Mouse (Mus musculus): Measurements from ENCODE around the gene Mlxip. TPM values are rescaled to one million over a fixed set of nuclear protein-coding genes. Genes with fewer than 3 reads are reported as not detected.

Gene Mlxip
- polyA plus RNA-seq, 1 experiment from 2014 or later = 11.5 TPM

GRCm38 (mm10) chr5:123398856-123399498, 4.4 kb downstream of the Mlxip start:
- DNase-seq (ENCODE audit: low spot score) (no peak), ATAC-seq (no peak)
- Histone ChIP-seq H3K27ac (ENCODE audit: low read length) (no peak overlapping the region), H3K4me1 (ENCODE audit: insufficient read depth, low read depth, low read length) (peaks cover 19% of the 10 kb centered on the region; the same call in 1 of the 2 replicates), H3K27me3 (replicated peaks; ENCODE audit: insufficient read depth, low read length) (no peaks in the 10 kb centered on the region), H3K9me3 (ENCODE audit: low read length) (no peaks in the 10 kb centered on the region), H3K4me2 (replicated peaks; ENCODE audit: low read depth, low read length) (no peak overlapping the region), H3K9ac (replicated peaks; ENCODE audit: low read depth) (no peak overlapping the region), H3K36me3 (ENCODE audit: insufficient read depth, low read length) (no peaks in the 10 kb centered on the region), H3K4me3 (ENCODE audit: low read depth, low read length) (no peak overlapping the region)
- TF ChIP-seq EP300 (IDR thresholded peaks at IDR 0.05) = no peak
- 0 out of 2 replicates have a peak, but pooled peaks have one; percentile 2 for TF ChIP-seq CTCF (IDR thresholded peaks at IDR 0.05)
- WGBS = 85% methylated on average over 4 of the region's 4 CpGs

- H3K9me3 ChIP-seq (ENCODE audit: low read length) = no peaks in the 10 kb centered on the region
- H3K36me3 ChIP-seq (ENCODE audit: insufficient read depth, low read length) = no peaks in the 10 kb centered on the region
- peak; percentile 61 for DNase-seq (ENCODE audit: low spot score)
- peak; percentile 86 for ATAC-seq
- no peak overlapping the region for H3K4me2 ChIP-seq (replicated peaks; ENCODE audit: low read depth, low read length)
- H3K27ac ChIP-seq (ENCODE audit: low read length) = 0 out of 2 replicates have a peak overlapping the region, but pooled peaks have one; percentile 16
- H3K9ac ChIP-seq (replicated peaks; ENCODE audit: low read depth) = no peak overlapping the region
- no peaks in the 10 kb centered on the region for H3K4me1 ChIP-seq (ENCODE audit: insufficient read depth, low read depth, low read length)
- H3K4me3 ChIP-seq (ENCODE audit: low read depth, low read length) = no peak overlapping the region
- TF ChIP-seq EP300 (IDR thresholded peaks at IDR 0.05) (no peak), CTCF (IDR thresholded peaks at IDR 0.05) (no peak)
- no peaks in the 10 kb centered on the region for H3K27me3 ChIP-seq (replicated peaks; ENCODE audit: insufficient read depth, low read length)
- WGBS = 60% methylated on average over 3 of the region's 3 CpGs
Observed at GRCm38 (mm10) chr5:123404480-123404879, 9.9 kb downstream of the Mlxip start.

GRCm38 (mm10) chr5:123406952-123407351, 12.4 kb downstream of the Mlxip start:
- no peak for ATAC-seq
- WGBS = 68% methylated on average over 2 of the region's 2 CpGs

GRCm38 (mm10) chr5:123408176-123408575, 13.6 kb downstream of the Mlxip start:
- 64% methylated on average over 3 of the region's 3 CpGs for WGBS
- Histone ChIP-seq H3K9ac (replicated peaks; ENCODE audit: low read depth) (no peak overlapping the region), H3K27me3 (replicated peaks; ENCODE audit: insufficient read depth, low read length) (no peaks in the 10 kb centered on the region), H3K27ac (ENCODE audit: low read length) (no peak overlapping the region), H3K4me1 (ENCODE audit: insufficient read depth, low read depth, low read length) (no peaks in the 10 kb centered on the region), H3K4me2 (replicated peaks; ENCODE audit: low read depth, low read length) (no peak overlapping the region), H3K9me3 (ENCODE audit: low read length) (no peaks in the 10 kb centered on the region), H3K36me3 (ENCODE audit: insufficient read depth, low read length) (no peaks in the 10 kb centered on the region; the same call in 1 of the 2 replicates), H3K4me3 (ENCODE audit: low read depth, low read length) (no peak overlapping the region)
- no peak for TF ChIP-seq CTCF (IDR thresholded peaks at IDR 0.05)
- no peak for TF ChIP-seq EP300 (IDR thresholded peaks at IDR 0.05)
- ATAC-seq = no peak
- no peak for DNase-seq (ENCODE audit: low spot score)

More at GRCm38 (mm10) chr5:123406952-123407351, 12.4 kb downstream of the Mlxip start:
- no peaks in the 10 kb centered on the region for H3K27me3 ChIP-seq (replicated peaks; ENCODE audit: insufficient read depth, low read length)
- no peak for TF ChIP-seq CTCF (IDR thresholded peaks at IDR 0.05)
- TF ChIP-seq EP300 (IDR thresholded peaks at IDR 0.05) = no peak
- H3K27ac ChIP-seq (ENCODE audit: low read length) = no peak overlapping the region
- no peaks in the 10 kb centered on the region for H3K4me1 ChIP-seq (ENCODE audit: insufficient read depth, low read depth, low read length)
- H3K36me3 ChIP-seq (ENCODE audit: insufficient read depth, low read length) = no peaks in the 10 kb centered on the region; the same call in 1 of the 2 replicates
- DNase-seq (ENCODE audit: low spot score) = no peak
- no peaks in the 10 kb centered on the region for H3K9me3 ChIP-seq (ENCODE audit: low read length)
- H3K4me2 ChIP-seq (replicated peaks; ENCODE audit: low read depth, low read length) = no peak overlapping the region
- H3K4me3 ChIP-seq (ENCODE audit: low read depth, low read length) = no peak overlapping the region
- no peak overlapping the region for H3K9ac ChIP-seq (replicated peaks; ENCODE audit: low read depth)

- Histone ChIP-seq H3K9ac (replicated peaks; ENCODE audit: low read depth) (no peak overlapping the region), H3K4me1 (ENCODE audit: insufficient read depth, low read depth, low read length) (peaks cover 14% of the 10 kb centered on the region; the same call in 1 of the 2 replicates), H3K4me2 (replicated peaks; ENCODE audit: low read depth, low read length) (no peak overlapping the region), H3K4me3 (ENCODE audit: low read depth, low read length) (no peak overlapping the region), H3K27ac (ENCODE audit: low read length) (0 out of 2 replicates have a peak overlapping the region, but pooled peaks have one; percentile 14), H3K27me3 (replicated peaks; ENCODE audit: insufficient read depth, low read length) (no peaks in the 10 kb centered on the region), H3K9me3 (ENCODE audit: low read length) (no peaks in the 10 kb centered on the region), H3K36me3 (ENCODE audit: insufficient read depth, low read length) (no peaks in the 10 kb centered on the region; the same call in 1 of the 2 replicates)
- DNase-seq (ENCODE audit: low spot score) = no peak
- 78% methylated on average over 4 of the region's 4 CpGs for WGBS
- TF ChIP-seq CTCF (IDR thresholded peaks at IDR 0.05) = no peak
- TF ChIP-seq EP300 (IDR thresholded peaks at IDR 0.05) = no peak
- ATAC-seq = no peak
Observed at GRCm38 (mm10) chr5:123412193-123412592, 17.6 kb downstream of the Mlxip start.

- TF ChIP-seq EP300 (IDR thresholded peaks at IDR 0.05) (no peak), CTCF (IDR thresholded peaks at IDR 0.05) (no peak)
- H3K9me3 ChIP-seq (ENCODE audit: low read length) = no peaks in the 10 kb centered on the region
- H3K36me3 ChIP-seq (ENCODE audit: insufficient read depth, low read length) = no peaks in the 10 kb centered on the region; the same call in 1 of the 2 replicates
- H3K9ac ChIP-seq (replicated peaks; ENCODE audit: low read depth) = no peak overlapping the region
- peaks cover 15% of the 10 kb centered on the region; the same call in 1 of the 2 replicates for H3K4me1 ChIP-seq (ENCODE audit: insufficient read depth, low read depth, low read length)
- ATAC-seq (peak; percentile 20; the same call in 1 of the 2 replicates), DNase-seq (ENCODE audit: low spot score) (peak; percentile 53)
- H3K27me3 ChIP-seq (replicated peaks; ENCODE audit: insufficient read depth, low read length) = no peaks in the 10 kb centered on the region
- H3K4me3 ChIP-seq (ENCODE audit: low read depth, low read length) = no peak overlapping the region
- no peak overlapping the region for H3K4me2 ChIP-seq (replicated peaks; ENCODE audit: low read depth, low read length)
- WGBS = 55% methylated on average over 2 of the region's 2 CpGs
- no peak overlapping the region for H3K27ac ChIP-seq (ENCODE audit: low read length)
Observed at GRCm38 (mm10) chr5:123413866-123414363, 19.3 kb downstream of the Mlxip start.

Data from lung, postnatal 0 days (tissue).